Mouse (Mus musculus): ENCODE measurements around the gene Gm42417. TPM values are rescaled to one million over a fixed set of nuclear protein-coding genes. Genes with fewer than 3 reads are reported as not detected.

The Gm42417 gene
- polyA plus RNA-seq, 1 experiment from 2014 or later = 0.23 TPM

- no peaks in the 10 kb centered on the region for H3K27me3 ChIP-seq (ENCODE audit: control insufficient read depth, insufficient read depth, low read length)
- H3K4me1 ChIP-seq (replicated peaks; ENCODE audit: control insufficient read depth, insufficient read depth, low read length) = no peaks in the 10 kb centered on the region; the same call in 1 of the 2 replicates
- WGBS = 65% methylated on average over 9 of the region's 9 CpGs
- DNase-seq (ENCODE audit: low spot score) (peak; percentile 70), ATAC-seq (ENCODE audit: low FRiP score) (peak; percentile 13; the same call in 1 of the 2 replicates)
- no peak overlapping the region for H3K4me3 ChIP-seq (replicated peaks; ENCODE audit: low read length)
- H3K27ac ChIP-seq = peak overlapping the region; percentile 43; the same call in 1 of the 2 replicates
- no peak overlapping the region for H3K9ac ChIP-seq
- no peak overlapping the region for H3K4me2 ChIP-seq (replicated peaks)
- H3K9me3 ChIP-seq (ENCODE audit: control insufficient read depth, low read length) = no peaks in the 10 kb centered on the region
- peaks cover 85% of the 10 kb centered on the region for H3K36me3 ChIP-seq (replicated peaks; ENCODE audit: control insufficient read depth, insufficient read depth)
Measured at GRCm38 (mm10) chr1:36523332-36524013, 15.8 kb downstream of the Gm42417 start.

- DNase-seq (ENCODE audit: low spot score) (no peak), ATAC-seq (ENCODE audit: low FRiP score) (no peak)
- no peak overlapping the region for H3K4me3 ChIP-seq (replicated peaks; ENCODE audit: low read length)
- H3K27me3 ChIP-seq (ENCODE audit: control insufficient read depth, insufficient read depth, low read length) = no peaks in the 10 kb centered on the region
- H3K9ac ChIP-seq = no peak overlapping the region
- H3K36me3 ChIP-seq (replicated peaks; ENCODE audit: control insufficient read depth, insufficient read depth) = peaks cover 88% of the 10 kb centered on the region
- H3K27ac ChIP-seq = no peak overlapping the region
- no peak overlapping the region for H3K4me2 ChIP-seq (replicated peaks)
- 94% methylated on average over 7 of the region's 7 CpGs for WGBS
- no peaks in the 10 kb centered on the region for H3K9me3 ChIP-seq (ENCODE audit: control insufficient read depth, low read length)
- H3K4me1 ChIP-seq (replicated peaks; ENCODE audit: control insufficient read depth, insufficient read depth, low read length) = no peaks in the 10 kb centered on the region; the same call in 1 of the 2 replicates
Measured at GRCm38 (mm10) chr1:36522210-36522609, 17.0 kb downstream of the Gm42417 start.

GRCm38 (mm10) chr1:36519626-36520025 lies 19.6 kb downstream of the Gm42417 start:
- peaks cover 71% of the 10 kb centered on the region for H3K36me3 ChIP-seq (replicated peaks; ENCODE audit: control insufficient read depth, insufficient read depth)
- H3K4me1 ChIP-seq (replicated peaks; ENCODE audit: control insufficient read depth, insufficient read depth, low read length) = peaks cover 20% of the 10 kb centered on the region
- H3K27ac ChIP-seq = no peak overlapping the region
- no peak overlapping the region for H3K9ac ChIP-seq
- H3K4me2 ChIP-seq (replicated peaks) = no peak overlapping the region
- 83% methylated on average over 11 of the region's 11 CpGs for WGBS
- ATAC-seq (ENCODE audit: low FRiP score) (no peak), DNase-seq (ENCODE audit: low spot score) (no peak)
- no peaks in the 10 kb centered on the region for H3K9me3 ChIP-seq (ENCODE audit: control insufficient read depth, low read length)
- no peaks in the 10 kb centered on the region for H3K27me3 ChIP-seq (ENCODE audit: control insufficient read depth, insufficient read depth, low read length)
- H3K4me3 ChIP-seq (replicated peaks; ENCODE audit: low read length) = no peak overlapping the region

GRCm38 (mm10) chr1:36518259-36518658 lies 21.0 kb downstream of the Gm42417 start:
- Histone ChIP-seq H3K27me3 (ENCODE audit: control insufficient read depth, insufficient read depth, low read length) (no peaks in the 10 kb centered on the region), H3K36me3 (replicated peaks; ENCODE audit: control insufficient read depth, insufficient read depth) (peaks cover 57% of the 10 kb centered on the region), H3K4me3 (replicated peaks; ENCODE audit: low read length) (no peak overlapping the region), H3K27ac (no peak overlapping the region), H3K9me3 (ENCODE audit: control insufficient read depth, low read length) (no peaks in the 10 kb centered on the region), H3K4me1 (replicated peaks; ENCODE audit: control insufficient read depth, insufficient read depth, low read length) (peaks cover 34% of the 10 kb centered on the region), H3K4me2 (replicated peaks) (no peak overlapping the region), H3K9ac (no peak overlapping the region)
- DNase-seq (ENCODE audit: low spot score) (no peak), ATAC-seq (ENCODE audit: low FRiP score) (no peak)
- WGBS = 89% methylated on average over 3 of the region's 3 CpGs

- peak; percentile 39 for DNase-seq (ENCODE audit: low spot score)
- no peak for ATAC-seq (ENCODE audit: low FRiP score)
- H3K4me1 ChIP-seq (replicated peaks; ENCODE audit: control insufficient read depth, insufficient read depth, low read length) = peaks cover 39% of the 10 kb centered on the region
- no peak overlapping the region for H3K27ac ChIP-seq
- H3K36me3 ChIP-seq (replicated peaks; ENCODE audit: control insufficient read depth, insufficient read depth) = peaks cover 15% of the 10 kb centered on the region; the same call in 1 of the 2 replicates
- H3K9me3 ChIP-seq (ENCODE audit: control insufficient read depth, low read length) = no peaks in the 10 kb centered on the region
- H3K4me3 ChIP-seq (replicated peaks; ENCODE audit: low read length) = peak overlapping the region; percentile 91
- no peaks in the 10 kb centered on the region for H3K27me3 ChIP-seq (ENCODE audit: control insufficient read depth, insufficient read depth, low read length)
- H3K9ac ChIP-seq = peak overlapping the region; percentile 84; the same call in 1 of the 2 replicates
- peak overlapping the region; percentile 97 for H3K4me2 ChIP-seq (replicated peaks)
- WGBS = 32% methylated on average over 2 of the region's 2 CpGs
Measured at GRCm38 (mm10) chr1:36513718-36514117, 25.5 kb downstream of the Gm42417 start.

- H3K27me3 ChIP-seq (ENCODE audit: control insufficient read depth, insufficient read depth, low read length) = no peaks in the 10 kb centered on the region
- peaks cover 39% of the 10 kb centered on the region for H3K4me1 ChIP-seq (replicated peaks; ENCODE audit: control insufficient read depth, insufficient read depth, low read length)
- ATAC-seq (ENCODE audit: low FRiP score) = no peak
- 0% methylated on average over 1 of the region's 1 CpGs for WGBS
- H3K9ac ChIP-seq = peak overlapping the region; percentile 84
- H3K4me2 ChIP-seq (replicated peaks) = peak overlapping the region; percentile 97
- peak overlapping the region; percentile 91 for H3K4me3 ChIP-seq (replicated peaks; ENCODE audit: low read length)
- peak; percentile 33 for DNase-seq (ENCODE audit: low spot score)
- no peaks in the 10 kb centered on the region for H3K9me3 ChIP-seq (ENCODE audit: control insufficient read depth, low read length)
- no peak overlapping the region; the same call in 1 of the 2 replicates for H3K27ac ChIP-seq
- H3K36me3 ChIP-seq (replicated peaks; ENCODE audit: control insufficient read depth, insufficient read depth) = peaks cover 12% of the 10 kb centered on the region; the same call in 1 of the 2 replicates
Measured at GRCm38 (mm10) chr1:36513310-36513709, 25.9 kb downstream of the Gm42417 start.

GRCm38 (mm10) chr1:36512966-36513280 lies 26.3 kb downstream of the Gm42417 start:
- DNase-seq (ENCODE audit: low spot score) (no peak), ATAC-seq (ENCODE audit: low FRiP score) (0 out of 2 replicates have a peak, but pooled peaks have one; percentile 0)
- peaks cover 39% of the 10 kb centered on the region for H3K4me1 ChIP-seq (replicated peaks; ENCODE audit: control insufficient read depth, insufficient read depth, low read length)

GRCm38 (mm10) chr1:36512089-36512965 lies 26.9 kb downstream of the Gm42417 start:
- Histone ChIP-seq H3K27me3 (ENCODE audit: control insufficient read depth, insufficient read depth, low read length) (no peaks in the 10 kb centered on the region), H3K27ac (peak overlapping the region; percentile 97), H3K4me3 (replicated peaks; ENCODE audit: low read length) (peak overlapping the region; percentile 91), H3K9ac (peak overlapping the region; percentile 84), H3K9me3 (ENCODE audit: control insufficient read depth, low read length) (no peaks in the 10 kb centered on the region), H3K4me1 (replicated peaks; ENCODE audit: control insufficient read depth, insufficient read depth, low read length) (peaks cover 39% of the 10 kb centered on the region), H3K36me3 (replicated peaks; ENCODE audit: control insufficient read depth, insufficient read depth) (peaks cover 9% of the 10 kb centered on the region; the same call in 1 of the 2 replicates), H3K4me2 (replicated peaks) (peak overlapping the region; percentile 97)
- 0% methylated on average over 84 of the region's 126 CpGs for WGBS
- ATAC-seq (ENCODE audit: low FRiP score) = peak; percentile 74
- DNase-seq (ENCODE audit: low spot score) = peak; percentile 50

More at GRCm38 (mm10) chr1:36512966-36513280, 26.3 kb downstream of the Gm42417 start:
- Histone ChIP-seq H3K9me3 (ENCODE audit: control insufficient read depth, low read length) (no peaks in the 10 kb centered on the region), H3K4me3 (replicated peaks; ENCODE audit: low read length) (peak overlapping the region; percentile 91), H3K27ac (peak overlapping the region; percentile 97), H3K27me3 (ENCODE audit: control insufficient read depth, insufficient read depth, low read length) (no peaks in the 10 kb centered on the region), H3K9ac (peak overlapping the region; percentile 84), H3K36me3 (replicated peaks; ENCODE audit: control insufficient read depth, insufficient read depth) (peaks cover 9% of the 10 kb centered on the region; the same call in 1 of the 2 replicates), H3K4me2 (replicated peaks) (peak overlapping the region; percentile 97)
- WGBS = 1% methylated on average over 16 of the region's 16 CpGs

All from hindbrain, embryonic 14.5 days (tissue).